Mouse (Mus musculus): Measurements from ENCODE around the gene Ggnbp2.

GRCm38 (mm10) chr11:84893113-84893512 lies 22.5 kb upstream of the Ggnbp2 start:
- TF ChIP-seq CTCF (conservative IDR thresholded peaks at IDR 0.05; ENCODE audit: insufficient read depth, insufficient read length, low read depth, low read length) (no peak), POLR2A (IDR thresholded peaks at IDR 0.05; ENCODE audit: low read depth, low read length) (no peak)

Measured in kidney, adult 2 months (tissue).